Mouse (Mus musculus): ENCODE data around the gene Wnt10b.

- no peak for TF ChIP-seq CTCF (IDR thresholded peaks at IDR 0.05; ENCODE audit: low read depth, low read length)
- no peak for TF ChIP-seq POLR2A (IDR thresholded peaks at IDR 0.05; ENCODE audit: extremely low read depth, insufficient read depth, low read length)
Observed at GRCm38 (mm10) chr15:98733976-98734566, 43.9 kb downstream of the Wnt10b start.
